Mouse (Mus musculus) left cerebral cortex, adult 8-10 months (tissue): ENCODE results near the gene 2310022B05Rik. TPM values are rescaled to one million over a fixed set of nuclear protein-coding genes. Genes with fewer than 3 reads are reported as not detected.

Source experiments
- DNase-seq, 2 experiments: peaks; one replicate each; pipeline ENCODE4 v3.0.0; 2022; ENCODE audit warnings: low spot score in 2 of 2
- total RNA-seq, 4 experiments: library from RNA; stranded (reverse); gene quantifications; 2 replicates each; pipeline ENCODE4 v1.2.4; 2022

The 2310022B05Rik gene
- total RNA-seq, 4 experiments from 2014 or later = 68.8 to 73.0 (median 71.5) TPM

DNA sequence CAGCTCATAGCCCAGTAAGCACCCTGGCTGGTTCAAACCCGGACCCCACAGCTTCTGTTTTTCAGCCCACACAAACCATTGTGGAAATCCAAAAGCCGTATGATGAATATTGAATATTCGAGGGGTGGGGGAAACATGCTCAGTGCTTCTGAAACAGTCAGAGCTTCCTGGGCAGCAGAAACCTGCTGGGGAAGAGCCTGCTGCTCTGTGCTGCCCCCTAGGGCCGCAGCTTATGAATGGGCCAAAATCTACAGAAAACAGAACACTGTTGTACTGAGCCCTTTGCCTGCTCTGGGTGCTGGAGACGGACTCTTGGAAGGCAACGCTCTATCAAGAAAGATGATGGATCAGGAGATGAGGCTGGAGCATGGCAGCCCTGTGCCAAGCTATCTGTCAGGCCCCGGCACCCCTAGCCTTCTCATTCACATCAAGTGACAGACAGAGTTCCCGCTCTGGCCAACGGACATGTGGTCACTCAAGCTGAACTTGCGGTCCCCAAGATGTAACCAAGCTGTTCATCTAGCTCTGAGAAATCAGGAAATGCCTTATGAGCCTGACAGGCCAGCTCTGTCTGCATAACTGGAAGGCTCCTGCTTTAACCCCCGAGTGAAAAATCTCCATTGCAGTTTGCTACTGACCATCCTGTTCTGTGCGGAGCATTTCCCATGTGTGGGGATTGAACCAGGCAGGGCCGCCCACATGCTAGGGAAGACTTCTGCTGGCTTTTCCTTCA, 54.8 kb downstream of the 2310022B05Rik start:
- DNase-seq = no peak

DNA sequence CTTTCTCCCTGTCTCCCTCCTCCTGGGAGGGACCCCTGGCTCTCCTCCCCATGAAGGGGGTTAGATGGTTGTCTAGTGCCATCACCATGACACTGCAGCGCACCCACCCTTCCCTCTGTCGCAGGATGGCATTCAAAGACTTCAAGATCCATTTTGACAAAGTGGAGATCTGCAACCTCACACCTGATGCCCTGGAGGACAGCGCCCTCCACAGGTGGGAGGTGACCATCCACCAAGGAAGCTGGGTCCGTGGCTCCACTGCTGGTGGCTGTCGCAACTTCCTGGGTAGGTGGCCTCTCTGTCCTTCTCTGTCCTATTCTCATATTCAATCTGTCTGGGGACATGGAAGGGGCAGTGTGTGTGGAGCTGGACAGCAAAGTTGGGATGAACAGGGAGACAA, 59.1 kb downstream of the 2310022B05Rik start:
- DNase-seq = no peak

DNA sequence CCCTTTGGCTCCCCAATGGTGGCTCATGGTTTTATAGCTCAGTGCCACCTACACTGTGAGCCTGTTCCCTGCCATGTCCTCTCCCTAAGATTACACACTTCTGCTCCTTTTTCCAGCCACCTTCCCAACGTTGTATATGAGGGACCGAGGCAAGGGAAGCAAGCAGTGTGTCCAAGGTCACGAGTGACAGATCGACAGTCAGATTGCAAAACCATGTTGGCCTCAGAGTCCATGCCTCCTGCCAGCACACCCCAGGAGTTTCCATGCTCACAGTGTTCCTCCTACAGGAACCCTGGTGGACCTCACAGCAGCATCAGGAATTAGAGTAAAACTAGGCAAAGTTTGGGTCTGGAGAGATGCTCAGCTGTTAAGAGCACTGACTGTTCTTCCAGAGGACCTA, 73.8 kb downstream of the 2310022B05Rik start:
- no peak for DNase-seq

DNA sequence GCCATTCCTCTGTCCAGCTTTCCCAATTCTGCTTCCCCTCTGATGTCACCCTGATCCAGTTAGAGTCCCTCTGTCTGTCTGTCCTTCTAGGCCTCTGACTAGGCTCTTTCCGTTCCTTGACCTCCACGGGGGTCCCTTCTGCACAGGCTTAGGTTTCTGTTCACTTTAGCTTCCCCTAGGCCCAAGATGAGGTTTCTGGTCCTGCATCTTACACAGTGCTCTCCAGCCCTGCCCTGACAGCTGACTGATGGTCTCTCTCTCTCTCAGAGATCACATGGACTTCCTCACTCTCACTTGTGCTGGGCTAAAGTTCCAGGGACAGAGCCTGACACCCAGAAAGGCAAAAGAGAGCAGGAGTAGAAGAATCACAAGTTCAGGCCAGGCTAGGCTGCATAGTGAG, 76.6 kb downstream of the 2310022B05Rik start:
- no peak for DNase-seq

Other genes starting within 250 kb of the 2310022B05Rik start
- gene Pgbd5, start 223.7 kb downstream of the 2310022B05Rik start, total RNA-seq = 100 to 1,000 TPM; 179 to 198 (median 184) TPM
- gene Cog2, start 142.6 kb downstream of the 2310022B05Rik start, total RNA-seq = 10 to 100 TPM; 43.2 to 49.2 (median 45.7) TPM
- gene Agt, start 93.7 kb downstream of the 2310022B05Rik start, total RNA-seq = 10 to 100 TPM; 17.3 to 31.4 (median 24.9) TPM
- under 1 TPM in 1 of 4 experiments, not detected in 3; 0.35 TPM for gene Capn9, start 87.3 kb downstream of the 2310022B05Rik start, total RNA-seq
- gene Ttc13, start 58.6 kb upstream of the 2310022B05Rik start, total RNA-seq = 10 to 100 TPM; 38.5 to 42.9 (median 39.3) TPM
- gene Arv1, start 58.8 kb upstream of the 2310022B05Rik start, total RNA-seq = 10 to 100 TPM; 11.4 to 13.0 (median 11.6) TPM
- gene Fam89a, start 88.5 kb upstream of the 2310022B05Rik start, total RNA-seq = 1 to 10 TPM in 2 of 4 experiments, under 1 TPM in 2; 0.28 to 1.6 (median 0.83) TPM
- 1 to 10 TPM; 2.2 to 2.3 (median 2.2) TPM for gene Trim67, start 129.7 kb upstream of the 2310022B05Rik start, total RNA-seq
- 10 to 100 TPM; 55.0 to 63.7 (median 58.4) TPM for gene Gnpat, start 199.7 kb upstream of the 2310022B05Rik start, total RNA-seq
- gene 2810004N23Rik, start 199.8 kb upstream of the 2310022B05Rik start, total RNA-seq = 10 to 100 TPM; 17.7 to 20.5 (median 19.6) TPM
- gene Exoc8, start 234.3 kb upstream of the 2310022B05Rik start, total RNA-seq = 10 to 100 TPM; 33.0 to 33.4 (median 33.2) TPM
- 10 to 100 TPM; 13.9 to 15.9 (median 15.6) TPM for gene Sprtn, start 234.5 kb upstream of the 2310022B05Rik start, total RNA-seq